Mouse (Mus musculus): ENCODE results near the gene Tet3.

Gene Tet3

DNA sequence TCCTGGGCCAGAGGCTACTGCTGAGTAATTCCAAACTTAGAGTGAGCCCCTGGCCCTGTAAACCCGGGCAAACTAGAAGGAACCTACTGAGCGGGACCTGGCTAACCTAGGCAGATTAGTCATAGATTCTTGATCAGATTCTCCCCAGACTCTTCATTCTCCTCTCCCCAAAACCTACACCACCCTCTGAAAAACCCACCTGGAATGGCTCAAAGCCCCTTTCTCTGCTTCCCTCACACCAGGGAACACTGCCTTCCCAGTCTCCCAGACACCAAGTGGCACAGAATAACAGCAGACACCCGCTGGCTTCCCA is 18.7 kb downstream of the Tet3 start:
- no peak for DNase-seq (ENCODE audit: low spot score)

DNA sequence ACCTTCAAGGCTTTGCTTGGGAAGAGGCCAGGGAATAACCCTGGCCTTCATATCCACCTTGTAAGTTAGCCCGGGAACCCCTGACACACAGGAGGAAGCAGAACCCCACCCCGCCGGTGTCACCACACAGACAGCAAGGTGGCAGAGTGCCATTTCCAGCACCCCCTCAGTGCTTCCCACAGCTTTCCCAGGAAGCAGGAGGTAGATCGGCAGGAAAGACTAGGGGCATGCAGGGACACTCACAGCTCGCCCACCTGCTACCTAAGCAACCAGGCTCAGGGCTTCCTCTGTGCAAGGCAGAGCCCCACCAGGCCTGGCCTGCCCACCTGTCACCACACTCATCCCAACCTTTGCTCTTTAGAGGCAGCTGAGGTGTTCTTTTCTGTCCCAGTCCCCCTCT is 19.1 kb downstream of the Tet3 start:
- DNase-seq (ENCODE audit: low spot score), result no peak

- DNase-seq (ENCODE audit: low spot score), result no peak
Measured at GRCm38 (mm10) chr6:83439119-83439767, 19.6 kb downstream of the Tet3 start.

GRCm38 (mm10) chr6:83438584-83438983 is 20.3 kb downstream of the Tet3 start:
- DNase-seq (ENCODE audit: low spot score), result no peak

GRCm38 (mm10) chr6:83437802-83438201 is 21.1 kb downstream of the Tet3 start:
- DNase-seq (ENCODE audit: low spot score), result no peak

GRCm38 (mm10) chr6:83437225-83437624 is 21.7 kb downstream of the Tet3 start:
- no peak for DNase-seq (ENCODE audit: low spot score)

DNA sequence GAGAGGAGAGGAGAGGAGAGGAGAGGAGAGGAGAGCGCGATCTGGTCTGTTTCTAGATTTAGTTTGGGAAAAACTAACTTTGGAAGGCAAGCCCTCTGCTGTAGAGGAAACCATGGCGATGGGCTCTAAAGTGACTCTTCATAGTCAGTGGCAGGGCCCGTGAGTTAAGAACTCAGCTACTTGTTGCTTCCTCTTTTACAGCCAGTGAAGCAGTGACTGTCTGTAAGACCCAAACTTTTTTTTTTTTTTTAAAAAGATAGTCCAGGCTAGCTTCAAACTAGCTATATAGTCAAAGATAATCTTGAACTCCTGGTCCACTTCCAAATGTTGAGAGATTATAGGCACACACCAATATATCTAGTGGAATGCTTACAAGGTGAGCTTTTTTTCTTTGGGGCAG is 22.3 kb downstream of the Tet3 start:
- no peak for DNase-seq (ENCODE audit: low spot score)

- no peak for DNase-seq (ENCODE audit: low spot score)
Measured at GRCm38 (mm10) chr6:83435174-83435573, 23.7 kb downstream of the Tet3 start.

DNA sequence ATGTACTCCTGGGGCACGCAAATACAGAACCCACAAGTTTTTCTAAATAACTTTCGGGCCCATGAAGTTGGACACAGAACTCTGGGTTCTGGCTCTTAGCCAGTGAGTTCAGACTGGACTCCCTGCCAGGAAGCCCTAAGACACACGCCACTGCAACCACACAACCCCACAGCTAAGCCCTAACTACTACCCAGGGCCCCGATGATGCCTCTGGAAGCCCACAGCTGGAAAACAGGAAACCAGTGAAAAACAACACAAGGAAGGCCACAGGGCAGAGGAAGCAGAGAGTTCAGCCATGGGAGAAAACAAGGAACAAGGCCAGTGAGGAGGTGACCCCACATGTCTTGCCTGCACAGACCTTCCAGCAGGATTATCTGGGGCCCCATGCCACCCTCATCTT is 25.3 kb downstream of the Tet3 start:
- no peak for DNase-seq (ENCODE audit: low spot score)

DNA sequence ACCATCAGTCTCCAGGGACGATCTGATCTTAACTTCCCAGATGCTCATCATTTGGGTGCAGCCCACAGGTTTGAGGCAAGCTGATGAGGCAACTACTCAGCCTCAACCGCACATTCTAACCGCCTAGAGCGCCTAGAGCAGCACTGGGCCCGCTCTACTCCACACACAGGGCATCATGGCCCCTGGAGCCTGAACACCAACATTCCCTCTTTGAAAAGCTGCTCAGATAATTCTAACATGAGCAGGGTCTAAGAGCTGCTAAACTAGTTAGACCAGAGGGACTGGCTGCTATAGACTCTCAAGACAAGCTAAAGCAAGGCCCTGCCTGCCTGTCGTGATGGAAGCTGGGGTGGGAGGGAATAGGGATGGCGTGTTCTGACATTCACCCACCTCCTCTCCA is 25.9 kb downstream of the Tet3 start:
- no peak for DNase-seq (ENCODE audit: low spot score)

GRCm38 (mm10) chr6:83427968-83428731 is 30.7 kb downstream of the Tet3 start:
- DNase-seq (ENCODE audit: low spot score), result no peak

DNA sequence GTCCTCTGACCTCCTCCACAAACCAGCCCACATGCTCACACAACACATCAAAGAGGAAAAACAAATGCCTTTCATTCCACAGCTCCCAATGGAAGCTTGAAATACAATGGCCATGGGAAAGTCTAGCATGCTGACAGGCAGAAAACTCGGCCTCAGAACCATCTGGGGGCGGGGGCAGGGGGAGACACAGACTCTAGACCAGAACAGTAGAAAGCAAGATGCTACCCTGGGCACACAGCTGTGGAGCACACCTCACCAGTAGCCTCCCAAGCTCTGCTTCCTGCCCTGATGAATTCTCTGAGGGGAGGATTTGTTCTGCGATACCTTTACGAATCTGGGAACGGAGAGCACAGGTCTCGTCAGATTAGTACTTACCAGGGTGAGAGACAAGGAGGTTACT is 31.4 kb downstream of the Tet3 start:
- DNase-seq (ENCODE audit: low spot score), result no peak

- DNase-seq (ENCODE audit: low spot score), result no peak
Measured at GRCm38 (mm10) chr6:83426576-83426975, 32.3 kb downstream of the Tet3 start.

GRCm38 (mm10) chr6:83424053-83424404 is 34.9 kb downstream of the Tet3 start:
- no peak for DNase-seq (ENCODE audit: low spot score)

- DNase-seq (ENCODE audit: low spot score), result no peak
Measured at GRCm38 (mm10) chr6:83423400-83424052, 35.4 kb downstream of the Tet3 start.

DNA sequence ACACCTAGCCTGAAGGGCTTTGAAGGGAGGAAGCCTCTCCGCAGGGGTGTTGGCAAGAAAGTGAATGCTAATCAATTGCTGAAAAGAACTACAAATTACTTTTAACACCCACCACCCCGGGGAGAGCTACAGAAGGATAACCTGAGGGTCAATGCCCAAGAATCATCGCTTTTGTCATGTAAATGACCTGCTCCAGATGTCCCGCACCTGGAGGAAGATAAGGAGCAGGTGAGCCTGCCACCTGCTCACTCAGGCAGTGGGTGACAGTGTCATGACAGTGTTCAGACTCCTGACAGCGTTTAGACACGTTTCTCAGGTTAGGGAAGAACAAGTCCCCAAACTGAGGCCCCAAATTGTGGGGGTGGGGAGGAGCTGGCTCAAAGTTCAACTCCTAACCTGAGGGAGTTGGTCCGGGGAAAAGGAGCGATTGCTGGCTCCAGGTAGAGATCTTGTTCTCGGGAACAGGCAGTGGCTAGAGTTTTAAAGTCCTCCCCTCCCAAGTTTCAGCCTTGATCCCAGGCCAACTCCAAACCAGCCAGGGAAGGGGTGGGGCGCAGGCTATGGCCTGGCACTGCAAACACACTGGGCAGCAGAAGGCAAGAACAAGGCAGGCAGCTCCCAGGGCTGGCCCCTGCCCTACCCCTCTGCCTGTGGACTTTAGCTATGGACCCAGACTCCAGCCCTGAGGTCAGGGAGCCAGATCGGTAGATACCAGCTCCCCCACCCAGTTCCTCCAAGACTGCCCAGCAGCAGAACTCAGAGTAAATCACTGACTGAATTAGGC is 36.8 kb downstream of the Tet3 start:
- peak; percentile 79 for DNase-seq (ENCODE audit: low spot score)

DNA sequence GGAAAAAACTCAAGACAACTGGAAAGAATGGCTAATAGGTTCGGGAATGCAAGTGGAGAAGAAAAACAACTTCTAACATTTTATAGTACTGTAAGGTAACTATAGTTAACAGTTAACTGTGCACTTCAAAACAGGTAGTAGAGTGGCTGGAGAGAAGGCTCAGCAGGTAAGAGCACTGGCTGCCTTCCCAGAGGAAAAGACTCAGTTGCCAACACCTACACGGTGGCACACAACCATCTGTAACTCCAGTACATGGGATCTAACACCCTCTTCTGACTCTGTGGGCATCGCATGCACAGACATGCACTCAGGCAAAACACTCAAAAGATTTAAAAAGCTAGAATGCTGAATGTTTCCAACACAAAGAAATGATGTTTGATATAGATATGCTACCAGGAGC is 39.4 kb downstream of the Tet3 start:
- DNase-seq (ENCODE audit: low spot score), result no peak

- DNase-seq (ENCODE audit: low spot score), result no peak
Measured at GRCm38 (mm10) chr6:83417531-83417930, 41.4 kb downstream of the Tet3 start.

DNA sequence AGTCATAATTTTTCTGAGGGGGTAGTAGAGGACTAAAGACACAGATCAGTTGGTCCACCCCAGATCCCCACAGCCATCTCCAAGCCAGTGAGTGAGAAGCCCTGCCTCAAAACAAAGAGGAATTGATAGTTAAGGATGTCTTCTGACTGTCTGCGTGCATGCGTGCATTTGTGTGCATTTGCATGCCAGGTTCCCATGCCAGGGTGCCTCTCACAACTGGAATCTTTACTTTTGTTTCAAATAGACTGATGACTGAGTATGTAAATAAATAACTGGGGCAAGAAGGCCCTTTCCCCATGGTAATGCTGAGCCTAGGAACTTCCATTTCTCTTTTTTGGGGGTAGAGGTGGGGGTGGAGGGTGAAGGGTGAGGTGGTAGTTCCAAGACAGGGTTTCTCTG is 41.8 kb downstream of the Tet3 start:
- DNase-seq (ENCODE audit: low spot score), result no peak

DNA sequence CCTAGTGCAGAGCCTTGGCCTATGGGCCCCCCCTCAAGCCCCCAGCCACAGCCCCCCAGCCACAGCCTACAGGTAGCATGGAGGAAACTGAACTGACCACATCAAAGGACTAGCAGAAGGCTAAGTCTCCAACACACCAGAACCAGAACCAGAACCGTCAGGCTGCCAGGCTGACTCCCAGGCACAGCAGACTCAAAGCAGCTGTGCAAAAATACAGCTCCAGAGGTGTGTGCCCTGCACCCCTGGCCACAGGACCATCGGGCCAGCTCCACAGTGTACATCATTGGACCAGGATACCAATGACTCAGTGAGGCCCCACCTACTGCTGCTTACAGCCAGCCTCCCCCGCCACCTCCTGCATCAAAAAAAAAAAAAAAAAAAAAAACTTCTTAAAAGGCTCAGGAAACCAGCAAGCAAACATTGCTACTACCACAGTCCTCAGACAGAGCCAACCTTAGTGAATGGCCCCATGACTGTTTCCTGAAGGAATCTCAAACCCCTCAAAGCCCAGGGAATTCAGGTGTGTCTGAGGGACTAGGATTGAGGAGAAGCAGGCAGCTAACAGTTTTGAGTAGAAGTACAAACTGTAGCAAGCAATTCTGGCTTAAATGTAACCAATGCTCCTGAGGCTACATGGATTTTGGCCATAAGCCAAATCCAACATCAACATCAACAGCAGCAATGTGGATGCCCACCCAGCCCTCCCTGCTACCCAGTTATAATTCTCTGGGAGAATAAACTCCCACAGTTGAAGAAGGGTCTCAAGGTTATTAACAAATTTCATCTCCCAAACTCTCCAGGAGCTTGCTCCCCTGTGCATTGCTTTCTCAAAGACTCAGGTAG is 42.4 kb downstream of the Tet3 start:
- peak; percentile 41 for DNase-seq (ENCODE audit: low spot score)

DNA sequence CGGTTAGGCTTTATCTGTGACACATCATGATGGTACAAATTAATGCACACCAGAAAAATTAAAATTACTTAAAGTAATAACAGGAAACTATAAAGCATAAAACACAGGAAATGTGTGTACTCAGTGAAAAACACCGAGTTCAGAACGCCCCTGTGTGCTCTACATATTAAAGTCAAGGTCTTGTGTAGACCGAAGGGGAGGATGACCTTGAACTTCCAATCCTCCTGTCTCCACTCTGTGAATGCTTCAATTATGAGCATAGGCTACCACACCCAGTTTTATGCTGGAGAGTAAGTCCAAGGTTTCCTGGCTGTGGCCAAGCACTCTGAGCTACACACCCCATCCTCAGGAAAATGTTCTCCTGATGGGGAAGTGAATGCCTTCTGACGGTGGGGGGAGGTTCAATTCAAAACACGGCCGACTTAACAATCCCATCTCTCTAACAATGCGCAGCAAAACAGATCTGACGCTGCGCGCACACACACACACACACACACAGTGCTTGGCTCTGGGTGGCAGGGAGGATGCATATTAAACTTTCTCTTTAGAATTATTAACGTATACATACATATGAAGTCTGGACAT is 43.4 kb downstream of the Tet3 start:
- DNase-seq (ENCODE audit: low spot score), result peak; percentile 46

Data from lung, postnatal 25 days (tissue).